Mouse (Mus musculus): ENCODE results near the gene Bmper.

GRCm38 (mm10) chr9:23305681-23306080 is 82.8 kb downstream of the Bmper start:
- TF ChIP-seq EP300 (IDR thresholded peaks at IDR 0.05; ENCODE audit: low read depth) (no peak), CTCF (IDR thresholded peaks at IDR 0.05; ENCODE audit: low read depth) (no peak)
